Mouse (Mus musculus) cerebellum, adult 2 months (tissue): Measurements from ENCODE around the gene Zfp444. TPM values are rescaled to one million over a fixed set of nuclear protein-coding genes. Genes with fewer than 3 reads are reported as not detected.

Source experiments
- DNase-seq, 2 experiments: peaks; one replicate each; pipeline ENCODE4 v3.0.0; 2021
- H3K27ac ChIP-seq: fragments of 200-500 bp; 2 replicates; pipeline ENCODE4 v1.5.1; 2012; ENCODE audit warnings: low read length, control low read depth, inconsistent platforms; ENCODE audit not compliant: insufficient read depth
- H3K27me3 ChIP-seq: fragments of 200-500 bp; 2 replicates; pipeline ENCODE4 v1.6.1; 2012; ENCODE audit warnings: inconsistent platforms, mild to moderate bottlenecking, low read length, moderate library complexity; ENCODE audit not compliant: control insufficient read depth, insufficient read depth
- H3K4me1 ChIP-seq: fragments of 200-500 bp; 2 replicates; pipeline ENCODE4 v1.6.1; 2011; ENCODE audit warnings: low read length; ENCODE audit not compliant: control insufficient read depth, insufficient read depth
- H3K4me3 ChIP-seq: fragments of 200-500 bp; replicated peaks from 2 replicates; pipeline ENCODE3; 2011; ENCODE audit warnings: mild to moderate bottlenecking, low read depth, low read length, control low read depth; ENCODE audit not compliant: insufficient read depth
- CTCF ChIP-seq: fragments of 200-500 bp; IDR thresholded peaks from 2 replicates; pipeline ENCODE4 v1.5.1; 2011; ENCODE audit warnings: low read depth, mild to moderate bottlenecking, control low read depth, low read length, moderate library complexity, borderline replicate concordance; ENCODE audit not compliant: insufficient read depth
- POLR2A ChIP-seq: fragments of 200-500 bp; IDR thresholded peaks from 2 replicates; pipeline ENCODE4 v1.6.1; 2011; ENCODE audit warnings: low read length, control low read depth, borderline replicate concordance; ENCODE audit not compliant: insufficient read depth
- WGBS: fragments of 180-500 bp; shearing (Covaris S2); methylation state at CpG from one replicate; pipeline ENCODE4 v1.1.7; 2018; 5-methylcytosine and 5-hydroxymethylcytosine counted together
- polyA plus RNA-seq: library from polyadenylated mRNA; depleted of rRNA; stranded (reverse); fragments of >200 nt; gene quantifications from 2 replicates; pipeline ENCODE4 v1.2.3, GENCODE M21; 2012

Gene Zfp444
- polyA plus RNA-seq, 1 experiment = 52.0 TPM

DNA sequence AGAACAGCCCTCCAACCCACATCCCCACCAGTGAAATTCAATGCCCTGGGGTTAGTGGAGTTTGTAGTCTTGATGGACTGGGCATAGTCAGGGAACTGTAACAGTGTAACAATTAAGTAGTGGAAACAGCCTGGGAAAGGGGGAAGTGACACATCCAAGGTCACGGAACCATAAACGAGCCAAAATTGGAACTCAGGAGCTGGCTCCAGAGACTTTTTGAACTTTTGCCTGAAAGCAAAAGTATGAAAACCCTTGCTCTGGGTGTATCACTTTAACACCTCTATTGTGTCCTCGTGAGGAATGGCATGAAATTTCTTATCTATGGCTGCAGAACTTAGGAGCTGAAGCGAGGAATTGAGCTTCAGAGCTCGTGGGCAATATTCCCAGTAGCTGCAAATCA, 17.9 kb upstream of the Zfp444 start:
- DNase-seq = no peak
- no peak overlapping the region for H3K27ac ChIP-seq
- TF ChIP-seq CTCF (no peak), POLR2A (no peak)
- H3K4me1 ChIP-seq = peaks cover 28% of the 10 kb centered on the region
- H3K4me3 ChIP-seq = peak overlapping the region; percentile 87
- WGBS = 46% methylated on average over 5 of the region's 5 CpGs
- no peaks in the 10 kb centered on the region for H3K27me3 ChIP-seq

- Histone ChIP-seq H3K27ac (peak overlapping the region; percentile 96), H3K27me3 (no peaks in the 10 kb centered on the region), H3K4me3 (peak overlapping the region; percentile 87), H3K4me1 (peaks cover 27% of the 10 kb centered on the region)
- peak in 1 of 2 experiments; percentile 84 for DNase-seq
- 2% methylated on average over 69 of the region's 85 CpGs for WGBS
- TF ChIP-seq POLR2A (peak; percentile 46; the same call in 1 of the 2 replicates), CTCF (no peak)
These were observed 16.8 kb upstream of the Zfp444 start for GRCm38 (mm10) chr7:6155031-6155872.

DNA sequence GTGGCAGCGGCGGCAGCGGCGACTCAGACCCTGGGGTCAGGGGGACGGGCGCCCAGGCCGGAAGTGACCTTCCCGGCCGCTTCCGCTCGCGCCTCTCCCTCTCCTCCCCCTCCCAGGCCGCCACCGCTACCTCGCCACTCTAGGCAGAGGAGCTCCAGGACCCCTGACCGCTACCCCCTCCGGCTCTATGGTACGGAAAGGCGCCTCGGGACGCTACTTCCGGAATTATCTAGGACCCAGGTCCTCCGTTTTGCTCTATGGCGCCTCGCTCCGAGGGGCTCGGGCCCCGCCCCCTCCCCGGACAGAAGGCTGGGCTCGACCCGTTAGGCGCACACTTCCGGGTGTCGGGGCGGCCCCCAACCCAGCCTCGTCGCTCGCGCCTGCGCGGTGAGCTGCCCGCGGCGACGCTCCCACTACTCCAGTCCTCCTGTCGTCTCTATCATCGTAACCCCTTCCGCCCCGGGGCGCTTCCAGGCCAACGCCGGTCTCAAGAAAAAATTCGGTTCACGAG, 16.1 kb upstream of the Zfp444 start, which contains the start of gene Zfp787:
TSS of gene Zfp787 (minus strand) at position 97 of the 511 bp plus-strand sequence.
- DNase-seq = peak; percentile 97
- peak within 1 kb of the TSS; percentile 87 for H3K4me3 ChIP-seq
- under 1% methylated on average over 52 of the region's 54 CpGs for whole genome bisulfite sequencing
- H3K27ac ChIP-seq = peak within 1 kb of the TSS; percentile 96
- H3K4me1 ChIP-seq = peaks cover 26% of the 10 kb centered on the region
- H3K27me3 ChIP-seq = no peaks in the 10 kb centered on the region
- TF ChIP-seq CTCF (no peak), POLR2A (peak; percentile 5; the same call in 1 of the 2 replicates)

DNA sequence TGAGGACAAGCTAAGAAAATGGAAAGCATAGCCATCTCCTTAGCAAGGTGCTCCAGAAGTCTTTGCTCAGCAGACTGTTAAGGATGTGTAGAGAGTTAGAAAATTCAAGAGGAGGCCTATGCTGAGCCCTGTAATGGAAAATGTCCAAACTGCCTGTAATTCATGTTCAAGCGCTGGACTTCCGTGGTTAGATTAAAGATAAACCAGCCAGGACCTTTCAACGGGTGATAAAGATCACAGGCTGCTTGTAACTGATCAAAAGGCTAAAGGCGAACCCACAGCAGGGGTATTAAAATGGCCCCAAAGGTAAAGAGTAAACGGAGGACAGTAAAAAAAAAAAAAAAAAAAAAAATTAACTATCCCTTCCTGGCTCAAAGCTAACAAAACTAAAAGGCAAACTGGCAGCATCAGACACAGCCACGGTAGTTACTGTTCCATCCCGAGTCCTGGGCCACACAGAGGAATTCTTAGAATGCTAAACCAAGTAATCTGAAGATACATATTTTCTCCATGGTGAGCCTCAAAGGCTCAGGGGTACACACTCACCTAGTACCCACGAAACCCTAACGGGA, 15.0 kb upstream of the Zfp444 start:
- no peak for DNase-seq
- WGBS = 67% methylated on average over 9 of the region's 9 CpGs
- Histone ChIP-seq H3K4me3 (peak overlapping the region; percentile 87), H3K27ac (peak overlapping the region; percentile 96), H3K27me3 (no peaks in the 10 kb centered on the region), H3K4me1 (peaks cover 17% of the 10 kb centered on the region)
- TF ChIP-seq POLR2A (no peak), CTCF (no peak)

DNA sequence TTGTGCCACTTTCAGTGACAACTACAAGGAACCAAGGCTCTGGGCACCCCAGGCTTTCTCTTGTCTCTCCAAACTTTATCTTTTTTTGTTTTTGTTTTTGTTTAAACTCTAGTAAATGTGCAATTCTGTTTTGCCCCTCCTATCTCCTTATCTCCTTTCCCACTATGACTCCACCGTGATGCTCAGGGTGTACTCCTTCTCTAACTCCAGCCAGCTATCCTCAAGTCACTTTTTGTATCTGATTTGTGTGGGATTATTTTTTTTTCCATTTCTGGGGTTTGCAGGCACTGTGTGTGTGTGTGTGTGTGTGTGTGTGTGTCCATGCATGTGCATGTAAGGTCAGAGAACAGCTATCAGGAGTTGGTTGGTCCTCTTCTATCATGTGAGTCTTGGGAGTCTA, 14.5 kb upstream of the Zfp444 start:
- Histone ChIP-seq H3K4me1 (peaks cover 14% of the 10 kb centered on the region), H3K27ac (no peak overlapping the region), H3K4me3 (no peak overlapping the region), H3K27me3 (no peaks in the 10 kb centered on the region)
- DNase-seq = no peak
- 91% methylated on average over 1 of the region's 1 CpGs for WGBS
- TF ChIP-seq CTCF (no peak), POLR2A (no peak)

DNA sequence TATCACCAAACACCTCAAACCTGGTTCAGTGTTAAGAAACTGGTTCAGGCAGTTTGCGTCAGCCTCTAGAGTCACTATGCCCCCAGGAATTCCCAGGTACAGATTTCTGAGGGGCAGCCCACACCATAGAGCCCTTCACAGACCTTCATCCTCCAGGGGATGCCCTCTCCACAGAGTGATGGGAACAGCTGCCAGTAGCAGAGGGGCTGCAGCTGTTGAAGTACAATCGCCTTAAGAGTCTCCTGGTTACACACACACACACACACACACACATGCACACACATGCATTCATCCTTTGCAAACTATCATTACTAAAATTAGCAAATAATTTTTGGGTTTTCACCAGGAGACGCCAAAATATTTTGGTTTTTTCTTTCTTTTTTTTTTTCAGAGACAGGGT, 12.4 kb upstream of the Zfp444 start:
- Histone ChIP-seq H3K4me1 (peaks cover 2% of the 10 kb centered on the region; the same call in 1 of the 2 replicates), H3K27me3 (no peaks in the 10 kb centered on the region), H3K27ac (no peak overlapping the region), H3K4me3 (no peak overlapping the region)
- TF ChIP-seq CTCF (no peak), POLR2A (no peak)
- no peak for DNase-seq
- 86% methylated on average over 3 of the region's 3 CpGs for WGBS

- H3K4me3 ChIP-seq = no peak overlapping the region
- no peaks in the 10 kb centered on the region for H3K27me3 ChIP-seq
- H3K27ac ChIP-seq = no peak overlapping the region
- no peak for TF ChIP-seq POLR2A
- TF ChIP-seq CTCF = no peak
- peaks cover 2% of the 10 kb centered on the region; the same call in 1 of the 2 replicates for H3K4me1 ChIP-seq
- no peak for DNase-seq
- WGBS = 53% methylated on average over 3 of the region's 3 CpGs
These were observed 10.5 kb upstream of the Zfp444 start for GRCm38 (mm10) chr7:6161541-6161940.
